Mouse (Mus musculus) CD4-positive naive resting alpha-beta T cell, adult 76 days (primary cell): ENCODE results near the gene Cdkn2aip. TPM values are rescaled to one million over a fixed set of nuclear protein-coding genes. Genes with fewer than 3 reads are reported as not detected.

Experiments used
- total RNA-seq: library from RNA; stranded (reverse); gene quantifications from one replicate; pipeline ENCODE4 v1.2.4, GENCODE M21; 2023

Gene Cdkn2aip
- total RNA-seq, result 38.9 TPM

GRCm38 (mm10) chr8:47713761-47714745 lies at the start of gene Cdkn2aip:
Cdkn2aip (minus strand) TSS chr8:47713932.

GRCm38 (mm10) chr8:47674777-47675710 lies 38.7 kb downstream of the Cdkn2aip start, which contains the start of gene Ing2:
Ing2 (minus strand) TSS chr8:47675556.

Other genes starting within 250 kb of the Cdkn2aip start
- 32.7 TPM for gene Trappc11, start 180.5 kb downstream of the Cdkn2aip start, total RNA-seq
- 21.9 TPM for gene Rwdd4a, start 180.3 kb downstream of the Cdkn2aip start, total RNA-seq
- 32.9 TPM for gene Ing2, start 38.4 kb downstream of the Cdkn2aip start, total RNA-seq
- gene Cldn24, start 108.2 kb upstream of the Cdkn2aip start, total RNA-seq, result not detected
- not detected for gene Cldn22, start 110.5 kb upstream of the Cdkn2aip start, total RNA-seq